Mouse (Mus musculus) C2C12 (cell line): ENCODE data around the gene Usp2. TPM values are rescaled to one million over a fixed set of nuclear protein-coding genes. Genes with fewer than 3 reads are reported as not detected.

ENCODE experiments used
- H3K27me3 ChIP-seq: one replicate; pipeline ENCODE4 v1.6.1; 2011; ENCODE audit not compliant: control insufficient read depth, insufficient read depth, insufficient read length
- H3K36me3 ChIP-seq: one replicate; pipeline ENCODE4 v1.6.1; 2011; ENCODE audit not compliant: control insufficient read depth, insufficient read depth
- H3K4me3 ChIP-seq: one replicate; pipeline ENCODE4 v1.5.1; 2011; ENCODE audit warnings: mild to moderate bottlenecking, control low read depth; ENCODE audit not compliant: poor library complexity, insufficient read depth, severe bottlenecking
- H3K79me2 ChIP-seq: one replicate; pipeline ENCODE4 v1.6.1; 2011; ENCODE audit not compliant: control insufficient read depth, insufficient read depth
- H3K79me3 ChIP-seq: one replicate; pipeline ENCODE4 v1.6.1; 2011; ENCODE audit warnings: low read depth, control low read depth
- H3ac ChIP-seq: one replicate; pipeline ENCODE3; 2011; ENCODE audit warnings: low read depth; ENCODE audit not compliant: control insufficient read depth, insufficient read length
- CEBPB ChIP-seq: IDR thresholded peaks from one replicate; pipeline ENCODE4 v1.6.1; 2011; ENCODE audit warnings: low read depth, mild to moderate bottlenecking, control low read depth, moderate library complexity
- CTCF ChIP-seq: IDR thresholded peaks from one replicate; pipeline ENCODE4 v1.5.1; 2011; ENCODE audit not compliant: control insufficient read depth, insufficient read depth, insufficient read length
- FOSL1 ChIP-seq: IDR thresholded peaks from one replicate; pipeline ENCODE4 v1.8.0; 2011; ENCODE audit warnings: mild to moderate bottlenecking, low read length; ENCODE audit not compliant: poor library complexity, insufficient read depth, severe bottlenecking
- MAX ChIP-seq: IDR thresholded peaks from one replicate; pipeline ENCODE4 v1.6.1; 2011; ENCODE audit warnings: mild to moderate bottlenecking, control low read depth
- MYOD1 ChIP-seq: IDR thresholded peaks from one replicate; pipeline ENCODE4 v1.6.1; 2011; ENCODE audit warnings: low read depth; ENCODE audit not compliant: control insufficient read depth, insufficient read length
- MYOG ChIP-seq: IDR thresholded peaks from one replicate; pipeline ENCODE4 v1.6.1; 2011; ENCODE audit not compliant: control insufficient read depth, insufficient read length; ENCODE audit errors: extremely low read depth
- USF1 ChIP-seq: IDR thresholded peaks from one replicate; pipeline ENCODE4 v1.6.1; 2011; ENCODE audit warnings: low read depth, mild to moderate bottlenecking, control low read depth, moderate library complexity
- polyA plus RNA-seq: library from polyadenylated mRNA; unstranded; fragments of >200 nt; fragmentation: generic; extraction: Trizol; gene quantifications from one replicate; pipeline ENCODE4 v1.2.1, GENCODE M21; 2012; ENCODE audit warnings: missing spikeins

The Usp2 gene
- polyA plus RNA-seq, 1 experiment: 0.73 TPM

GRCm38 (mm10) chr9:44094737-44095136 is 27.9 kb downstream of the Usp2 start:
- Histone ChIP-seq H3K79me2 (no peaks in the 10 kb centered on the region), H3K27me3 (no peaks in the 10 kb centered on the region), H3ac (no peak overlapping the region), H3K4me3 (no peak overlapping the region), H3K79me3 (no peaks in the 10 kb centered on the region), H3K36me3 (no peaks in the 10 kb centered on the region)
- TF ChIP-seq MAX (no peak), USF1 (no peak), FOSL1 (no peak), CTCF (no peak), MYOD1 (no peak), MYOG (no peak), CEBPB (no peak)

- Histone ChIP-seq H3K4me3 (no peak overlapping the region), H3ac (no peak overlapping the region), H3K36me3 (no peaks in the 10 kb centered on the region), H3K27me3 (no peaks in the 10 kb centered on the region), H3K79me2 (no peaks in the 10 kb centered on the region), H3K79me3 (no peaks in the 10 kb centered on the region)
- TF ChIP-seq MYOG (no peak), CEBPB (no peak), FOSL1 (no peak), MYOD1 (no peak), MAX (no peak), USF1 (no peak), CTCF (no peak)
Observed at GRCm38 (mm10) chr9:44095781-44096180, 29.0 kb downstream of the Usp2 start.

GRCm38 (mm10) chr9:44096536-44096935 is 29.7 kb downstream of the Usp2 start:
- H3ac ChIP-seq: no peak overlapping the region
- H3K27me3 ChIP-seq: no peaks in the 10 kb centered on the region
- no peak overlapping the region for H3K4me3 ChIP-seq
- no peaks in the 10 kb centered on the region for H3K79me2 ChIP-seq
- no peak for TF ChIP-seq FOSL1
- TF ChIP-seq USF1: no peak
- no peak for TF ChIP-seq CEBPB
- no peak for TF ChIP-seq MAX
- no peak for TF ChIP-seq CTCF
- no peak for TF ChIP-seq MYOG
- TF ChIP-seq MYOD1: no peak
- H3K36me3 ChIP-seq: no peaks in the 10 kb centered on the region
- H3K79me3 ChIP-seq: no peaks in the 10 kb centered on the region

- H3K27me3 ChIP-seq: no peaks in the 10 kb centered on the region
- TF ChIP-seq MYOD1 (no peak), FOSL1 (no peak), CEBPB (no peak), MAX (no peak)
- no peak within 1 kb of the TSS for H3ac ChIP-seq
- H3K36me3 ChIP-seq: no peaks in the 10 kb centered on the region
- peaks cover under 1% of the 10 kb centered on the region for H3K79me3 ChIP-seq
- H3K4me3 ChIP-seq: no peak within 1 kb of the TSS
- peaks cover 5% of the 10 kb centered on the region for H3K79me2 ChIP-seq
Observed at GRCm38 (mm10) chr9:44101490-44101889, 34.7 kb downstream of the Usp2 start, which contains the start of gene Mfrp. Gene Mfrp, plus strand, starts transcription at chr9:44101729.

GRCm38 (mm10) chr9:44104881-44105280 is 38.1 kb downstream of the Usp2 start:
- Histone ChIP-seq H3K36me3 (peaks cover 11% of the 10 kb centered on the region), H3K79me2 (peaks cover 39% of the 10 kb centered on the region), H3ac (no peak overlapping the region), H3K79me3 (peaks cover 20% of the 10 kb centered on the region), H3K27me3 (no peaks in the 10 kb centered on the region), H3K4me3 (no peak overlapping the region)
- TF ChIP-seq CTCF: no peak
- no peak for TF ChIP-seq MYOG
- TF ChIP-seq CEBPB: no peak
- no peak for TF ChIP-seq FOSL1
- no peak for TF ChIP-seq USF1
- no peak for TF ChIP-seq MAX
- no peak for TF ChIP-seq MYOD1

GRCm38 (mm10) chr9:44105781-44106180 is 39.0 kb downstream of the Usp2 start:
- Histone ChIP-seq H3K4me3 (no peak overlapping the region), H3ac (no peak overlapping the region), H3K27me3 (no peaks in the 10 kb centered on the region), H3K79me2 (peaks cover 48% of the 10 kb centered on the region), H3K36me3 (peaks cover 11% of the 10 kb centered on the region), H3K79me3 (peaks cover 23% of the 10 kb centered on the region)
- no peak for TF ChIP-seq MYOG
- TF ChIP-seq CEBPB: no peak
- TF ChIP-seq USF1: no peak
- TF ChIP-seq CTCF: no peak
- TF ChIP-seq MYOD1: no peak
- no peak for TF ChIP-seq MAX
- no peak for TF ChIP-seq FOSL1
